Mouse (Mus musculus) forebrain, embryonic 13.5 days (tissue): Measurements from ENCODE around the gene Armc3. TPM values are rescaled to one million over a fixed set of nuclear protein-coding genes. Genes with fewer than 3 reads are reported as not detected.
A peak's percentile ranks its signal among the peaks of the same experiment; 100 is the strongest.

Experiments
- ATAC-seq: fragments of 200-750 bp; cut with Nextera tagmentation; 2 replicates; pipeline ENCODE4 v1.8.0; 2017
- H3K27ac ChIP-seq: fragments of 300-500 bp; sonication (generic); 2 replicates; pipeline ENCODE4 v1.5.1; 2015; ENCODE audit warnings: inconsistent platforms, mild to moderate bottlenecking, moderate library complexity
- H3K27me3 ChIP-seq: fragments of 300-500 bp; sonication (generic); 2 replicates; pipeline ENCODE4 v1.6.1; 2015; ENCODE audit warnings: mild to moderate bottlenecking, inconsistent platforms
- H3K36me3 ChIP-seq: fragments of 300-500 bp; sonication (generic); 2 replicates; pipeline ENCODE4 v1.6.1; 2015; ENCODE audit warnings: mild to moderate bottlenecking, inconsistent platforms; ENCODE audit not compliant: poor library complexity, severe bottlenecking
- H3K4me1 ChIP-seq: fragments of 300-500 bp; sonication (generic); 2 replicates; pipeline ENCODE4 v1.6.1; 2015; ENCODE audit warnings: inconsistent platforms
- H3K4me2 ChIP-seq: fragments of 300-500 bp; sonication (generic); 2 replicates; pipeline ENCODE4 v1.6.1; 2015; ENCODE audit warnings: inconsistent platforms, mild to moderate bottlenecking, moderate library complexity
- H3K4me3 ChIP-seq: fragments of 300-500 bp; sonication (generic); 2 replicates; pipeline ENCODE4 v1.5.1; 2015; ENCODE audit warnings: mild to moderate bottlenecking, inconsistent platforms
- H3K9ac ChIP-seq: fragments of 300-500 bp; sonication (generic); 2 replicates; pipeline ENCODE4 v1.6.1; 2015; ENCODE audit warnings: mild to moderate bottlenecking, inconsistent platforms
- H3K9me3 ChIP-seq: fragments of 300-500 bp; sonication (generic); replicated peaks from 2 replicates; pipeline ENCODE4 v1.6.1; 2016; ENCODE audit warnings: inconsistent platforms
- WGBS: fragments of 180-500 bp; shearing (Covaris S2); methylation state at CpG from one replicate; pipeline ENCODE4 v1.1.7; 2015; 5-methylcytosine and 5-hydroxymethylcytosine counted together
- polyA plus RNA-seq: library from polyadenylated mRNA; unstranded; fragments of >200 nt; fragmentation: Nextera tagmentation; extraction: Ambion mirVana; gene quantifications from 2 replicates; pipeline ENCODE4 v1.2.1, GENCODE M21; 2015

Gene Armc3
- polyA plus RNA-seq, 1 experiment from 2014 or later: 0.87 TPM

DNA sequence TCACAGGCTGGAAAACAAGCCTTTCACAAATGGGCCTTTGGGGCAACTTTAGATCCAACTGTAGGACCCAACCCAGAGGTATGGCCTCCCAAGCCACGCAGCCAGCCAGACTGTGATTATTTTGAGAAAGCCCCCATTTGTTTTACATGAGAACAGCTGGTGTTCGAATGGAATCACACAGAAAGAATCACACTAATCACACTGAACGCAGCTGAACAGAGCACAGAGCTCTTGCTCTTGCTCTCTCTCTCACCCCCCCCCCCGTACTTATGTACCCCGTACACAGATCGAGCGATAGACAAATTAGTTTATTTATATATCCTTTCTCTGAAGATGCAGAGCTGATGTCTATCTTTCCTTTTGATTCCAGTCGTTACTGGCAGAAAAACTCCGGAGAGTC, 123.3 kb downstream of the Armc3 start:
- H3K4me2 ChIP-seq: no peak overlapping the region
- 67% methylated on average over 9 of the region's 9 CpGs for WGBS
- no peak overlapping the region for H3K9ac ChIP-seq
- no peak overlapping the region for H3K4me3 ChIP-seq
- H3K4me1 ChIP-seq: no peaks in the 10 kb centered on the region
- no peaks in the 10 kb centered on the region for H3K9me3 ChIP-seq
- no peaks in the 10 kb centered on the region for H3K36me3 ChIP-seq
- no peak overlapping the region for H3K27ac ChIP-seq
- H3K27me3 ChIP-seq: no peaks in the 10 kb centered on the region
- ATAC-seq: peak; percentile 45; the same call in 1 of the 2 replicates

DNA sequence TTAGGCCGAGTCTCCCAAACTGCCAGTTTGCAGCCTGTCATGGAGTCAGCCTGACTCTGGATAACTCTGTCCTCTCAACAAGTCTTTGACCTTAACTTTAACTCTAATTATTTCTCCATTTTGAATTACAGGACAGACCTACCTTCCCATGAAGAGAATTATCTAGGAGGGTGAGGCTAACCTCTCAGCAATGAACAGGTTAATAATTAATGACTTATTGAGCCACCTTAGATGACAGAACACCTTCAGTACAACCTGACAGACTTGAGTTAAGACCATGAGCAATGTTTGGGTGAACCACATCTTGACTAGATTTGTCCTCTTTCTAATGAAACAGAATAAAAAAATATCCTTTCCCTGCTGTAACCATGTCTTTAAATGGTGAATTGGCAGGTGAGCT, 127.3 kb downstream of the Armc3 start:
- H3K4me2 ChIP-seq: no peak overlapping the region
- no peak for ATAC-seq
- 73% methylated on average over 1 of the region's 1 CpGs for WGBS
- no peaks in the 10 kb centered on the region for H3K36me3 ChIP-seq
- no peak overlapping the region for H3K4me3 ChIP-seq
- H3K27me3 ChIP-seq: no peaks in the 10 kb centered on the region
- no peak overlapping the region for H3K27ac ChIP-seq
- no peaks in the 10 kb centered on the region for H3K9me3 ChIP-seq
- H3K9ac ChIP-seq: no peak overlapping the region
- H3K4me1 ChIP-seq: no peaks in the 10 kb centered on the region

DNA sequence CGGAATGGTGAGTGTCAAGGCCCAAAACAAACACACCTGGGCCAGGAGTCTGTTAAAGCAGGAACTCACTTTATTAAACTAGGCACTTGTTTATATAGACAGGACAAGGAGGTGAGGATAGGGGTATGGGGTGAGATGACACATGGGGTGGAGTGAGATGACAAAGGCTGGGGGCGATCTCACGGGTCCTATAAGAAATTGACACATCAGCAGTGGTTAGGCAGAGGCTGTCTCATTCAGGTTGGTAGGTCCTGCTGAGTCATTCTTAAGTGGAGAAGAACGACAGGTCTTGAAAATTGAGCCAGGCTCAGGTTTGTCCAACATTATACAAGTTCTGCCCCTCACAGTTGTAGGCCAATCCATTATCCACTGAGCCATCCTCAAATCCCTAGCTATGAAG, 128.7 kb downstream of the Armc3 start:
- H3K4me1 ChIP-seq: no peaks in the 10 kb centered on the region
- no peak for ATAC-seq
- H3K27ac ChIP-seq: no peak overlapping the region
- no peak overlapping the region for H3K9ac ChIP-seq
- no peaks in the 10 kb centered on the region for H3K36me3 ChIP-seq
- WGBS: 85% methylated on average over 4 of the region's 4 CpGs
- no peak overlapping the region for H3K4me2 ChIP-seq
- H3K9me3 ChIP-seq: no peaks in the 10 kb centered on the region
- no peaks in the 10 kb centered on the region; the same call in 1 of the 2 replicates for H3K27me3 ChIP-seq
- H3K4me3 ChIP-seq: no peak overlapping the region

DNA sequence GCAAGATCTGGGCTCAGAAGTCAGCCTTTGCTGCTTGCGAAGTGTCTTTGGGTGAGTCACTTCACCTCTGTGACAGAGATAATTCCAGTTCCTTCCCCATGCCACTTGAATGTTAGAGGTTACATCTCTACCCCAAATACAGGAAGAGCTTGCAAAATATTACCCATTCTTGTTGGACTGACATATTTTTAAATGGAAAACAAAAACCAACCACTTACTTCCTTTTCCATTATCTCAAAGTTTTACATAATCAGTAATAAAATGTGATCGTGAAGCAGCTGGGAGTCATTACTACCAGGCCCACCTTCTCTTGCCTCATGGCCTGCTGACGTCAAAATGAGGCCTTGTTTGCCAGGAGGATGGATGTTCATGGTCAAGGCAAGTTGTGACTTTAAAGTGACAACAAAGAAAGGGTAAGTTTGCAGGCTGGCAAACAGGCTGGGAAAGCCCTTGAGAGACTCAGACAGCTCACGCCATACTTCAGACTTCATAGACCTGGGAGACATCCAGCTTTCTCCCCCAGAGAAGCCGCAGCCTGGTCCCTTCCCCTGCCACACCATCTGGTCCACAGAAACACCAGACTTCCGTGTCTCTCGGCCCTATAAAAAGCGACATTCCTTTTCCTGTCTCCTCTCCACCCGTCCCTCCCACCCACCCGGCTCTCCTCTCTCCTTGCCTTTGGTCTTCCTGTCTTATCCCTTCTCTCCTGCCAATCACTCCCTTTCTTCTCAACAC, 145.0 kb downstream of the Armc3 start:
- Histone ChIP-seq H3K4me3 (peak overlapping the region; percentile 13; the same call in 1 of the 2 replicates), H3K4me2 (peak overlapping the region; percentile 46)
- ATAC-seq: peak; percentile 57; the same call in 1 of the 2 replicates

DNA sequence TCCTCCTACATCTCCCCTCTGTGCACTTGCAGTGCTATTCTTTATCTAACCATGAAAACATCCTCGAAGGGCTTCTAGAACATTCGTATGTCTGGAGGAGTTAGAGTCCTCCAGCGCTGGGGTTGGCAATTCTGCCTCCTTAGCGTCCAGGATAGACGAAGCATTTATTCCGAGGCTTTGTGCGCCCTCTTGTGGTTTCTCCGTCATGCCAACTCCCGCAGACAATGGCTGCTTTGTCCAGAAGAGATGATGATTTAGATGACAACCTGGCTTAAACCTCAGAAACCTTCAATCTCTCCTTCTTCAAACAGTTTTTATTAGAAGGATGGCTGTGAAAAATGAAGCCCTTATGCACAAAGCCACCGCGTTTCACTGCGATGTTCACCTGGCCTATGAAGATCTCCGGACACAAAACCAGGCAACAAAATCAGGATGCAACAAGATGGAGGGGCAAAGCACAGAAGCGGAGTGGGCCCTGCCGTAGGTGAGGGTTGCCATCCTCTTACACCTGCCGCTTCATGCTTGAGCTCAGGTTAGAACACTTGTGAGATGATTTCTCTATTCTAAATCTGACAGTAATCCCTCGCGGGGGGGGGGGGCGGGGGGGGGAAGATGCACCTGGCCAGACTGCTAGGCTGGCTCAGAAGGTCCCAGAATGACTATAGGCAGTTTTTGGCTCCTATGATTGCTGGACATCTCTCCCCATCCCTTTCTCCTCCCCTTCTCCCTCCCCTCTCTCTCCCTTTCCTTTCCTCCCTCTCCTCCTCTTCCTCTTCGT, 145.7 kb downstream of the Armc3 start:
- H3K9me3 ChIP-seq: no peaks in the 10 kb centered on the region
- H3K27ac ChIP-seq: no peak overlapping the region
- ATAC-seq: peak; percentile 90
- 20% methylated on average over 18 of the region's 20 CpGs for WGBS
- H3K9ac ChIP-seq: peak overlapping the region; percentile 41; the same call in 1 of the 2 replicates
- peak overlapping the region; percentile 46 for H3K4me2 ChIP-seq
- H3K36me3 ChIP-seq: no peaks in the 10 kb centered on the region
- peaks cover 4% of the 10 kb centered on the region; the same call in 1 of the 2 replicates for H3K4me1 ChIP-seq
- H3K4me3 ChIP-seq: peak overlapping the region; percentile 13; the same call in 1 of the 2 replicates
- peaks cover 6% of the 10 kb centered on the region; the same call in 1 of the 2 replicates for H3K27me3 ChIP-seq

More for the DNA sequence above, 145.0 kb downstream of the Armc3 start:
- 51% methylated on average over 10 of the region's 10 CpGs for WGBS
- no peaks in the 10 kb centered on the region for H3K9me3 ChIP-seq
- H3K27me3 ChIP-seq: peaks cover 6% of the 10 kb centered on the region; the same call in 1 of the 2 replicates
- no peak overlapping the region for H3K9ac ChIP-seq
- H3K36me3 ChIP-seq: no peaks in the 10 kb centered on the region
- H3K27ac ChIP-seq: no peak overlapping the region
- H3K4me1 ChIP-seq: peaks cover 4% of the 10 kb centered on the region; the same call in 1 of the 2 replicates

DNA sequence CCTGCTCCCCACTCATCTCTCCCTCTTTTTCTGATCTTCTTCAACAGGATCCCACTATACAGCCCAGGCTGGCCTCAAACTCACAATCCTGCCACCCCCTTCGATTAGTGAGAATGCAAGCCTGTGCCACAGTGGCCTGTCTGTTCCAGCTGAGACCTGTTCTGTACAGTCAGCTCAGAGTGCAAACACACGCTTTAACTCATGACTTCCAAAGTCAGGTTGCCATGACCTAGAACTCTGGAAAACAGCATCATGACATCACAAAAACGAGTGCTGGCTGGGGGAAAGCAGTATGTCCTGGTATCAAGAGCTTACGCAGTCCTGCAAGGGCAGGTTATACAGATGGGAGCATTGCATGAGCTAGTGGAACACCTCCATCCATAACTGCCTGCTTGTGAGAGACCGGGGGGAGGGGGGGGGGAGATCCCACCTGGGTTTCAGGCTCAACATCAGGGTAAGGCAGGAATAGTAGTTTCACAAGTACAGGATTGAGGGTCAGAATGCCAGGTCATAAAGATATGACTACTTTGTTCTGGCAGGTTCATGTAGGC, 146.4 kb downstream of the Armc3 start:
- 75% methylated on average over 5 of the region's 5 CpGs for WGBS
- Histone ChIP-seq H3K27me3 (peaks cover 6% of the 10 kb centered on the region; the same call in 1 of the 2 replicates), H3K36me3 (no peaks in the 10 kb centered on the region), H3K9me3 (no peaks in the 10 kb centered on the region), H3K4me3 (no peak overlapping the region), H3K27ac (no peak overlapping the region), H3K9ac (no peak overlapping the region), H3K4me1 (peaks cover 4% of the 10 kb centered on the region; the same call in 1 of the 2 replicates), H3K4me2 (0 out of 2 replicates have a peak overlapping the region, but pooled peaks have one; percentile 46)
- peak; percentile 39 for ATAC-seq

DNA sequence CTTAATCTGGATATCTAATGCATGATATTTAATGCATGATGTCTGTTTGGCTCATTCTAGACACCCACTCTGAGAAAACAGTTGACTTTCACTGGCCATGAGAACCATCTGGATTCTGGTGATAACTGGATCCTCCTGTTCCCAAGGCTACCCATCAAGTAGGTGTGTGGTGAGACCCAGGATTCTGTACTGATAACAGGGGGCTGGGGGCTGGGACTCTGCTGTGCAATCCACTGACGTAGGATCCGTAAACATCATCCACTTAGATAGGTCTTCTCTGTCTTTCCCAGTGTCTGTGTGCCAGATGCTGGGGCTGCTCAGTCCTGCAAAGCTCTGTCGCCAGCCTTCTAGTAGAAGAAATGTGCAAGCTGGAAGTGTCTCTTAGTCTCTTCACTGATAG, 149.4 kb downstream of the Armc3 start:
- no peak for ATAC-seq
- WGBS: 91% methylated on average over 3 of the region's 3 CpGs

DNA sequence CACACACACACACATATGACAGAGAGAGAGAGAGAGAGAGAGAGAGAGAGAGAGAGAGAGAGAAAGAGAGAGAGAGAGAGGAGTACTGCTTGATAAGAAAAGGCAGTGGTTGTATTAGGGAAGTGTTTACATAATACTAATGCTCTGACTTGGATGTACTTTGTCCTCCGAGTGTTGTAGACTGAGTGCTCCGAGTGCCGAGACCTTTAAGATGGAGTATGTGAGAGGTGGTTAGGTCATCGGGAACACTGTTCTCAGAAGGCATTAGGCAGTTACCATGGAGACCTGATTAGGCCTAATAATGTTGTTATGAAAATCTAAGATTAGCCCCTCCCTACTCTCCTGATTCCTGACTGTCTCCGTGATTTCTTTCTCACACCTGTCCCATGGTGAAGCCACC, 151.1 kb downstream of the Armc3 start:
- no peak for ATAC-seq
- 84% methylated on average over 5 of the region's 5 CpGs for WGBS
- Histone ChIP-seq H3K27ac (no peak overlapping the region), H3K9ac (no peak overlapping the region), H3K4me2 (no peak overlapping the region), H3K9me3 (no peaks in the 10 kb centered on the region), H3K36me3 (no peaks in the 10 kb centered on the region), H3K27me3 (peaks cover 6% of the 10 kb centered on the region; the same call in 1 of the 2 replicates), H3K4me3 (no peak overlapping the region), H3K4me1 (no peaks in the 10 kb centered on the region)

More for the DNA sequence above, 149.4 kb downstream of the Armc3 start:
- Histone ChIP-seq H3K9ac (no peak overlapping the region), H3K36me3 (no peaks in the 10 kb centered on the region), H3K4me3 (no peak overlapping the region), H3K4me1 (peaks cover 4% of the 10 kb centered on the region; the same call in 1 of the 2 replicates), H3K9me3 (no peaks in the 10 kb centered on the region), H3K27me3 (peaks cover 6% of the 10 kb centered on the region; the same call in 1 of the 2 replicates), H3K4me2 (no peak overlapping the region), H3K27ac (no peak overlapping the region)

DNA sequence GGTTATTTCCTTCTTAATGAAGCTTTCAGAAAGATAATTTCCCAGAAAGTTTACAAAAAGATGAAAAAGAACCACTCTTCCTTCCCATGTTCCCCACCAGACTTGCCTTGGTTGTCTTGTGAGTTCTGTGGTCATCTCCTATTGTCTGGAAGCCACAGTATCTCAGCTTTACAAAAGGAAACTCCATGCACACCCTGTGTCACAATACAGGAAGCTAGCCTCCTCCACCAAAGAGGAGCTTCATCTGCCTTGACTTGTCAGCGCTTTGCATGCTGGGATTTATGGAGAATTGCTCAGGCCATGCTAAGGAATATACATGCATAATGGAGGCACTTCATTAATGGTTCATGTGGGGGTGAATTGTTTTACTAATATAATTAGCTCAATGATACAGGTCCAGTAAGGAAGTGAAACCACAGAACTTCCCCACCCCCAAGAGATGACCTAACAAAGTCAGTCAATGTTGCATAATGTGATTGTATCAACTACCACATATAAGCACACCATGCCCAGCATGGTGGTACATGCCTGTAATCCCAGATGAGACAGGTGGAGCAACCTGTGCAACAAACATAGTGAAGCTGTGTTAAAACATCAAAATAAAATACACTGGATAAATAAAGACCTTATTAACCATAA, 152.6 kb downstream of the Armc3 start:
- no peaks in the 10 kb centered on the region for H3K9me3 ChIP-seq
- H3K4me1 ChIP-seq: no peaks in the 10 kb centered on the region
- H3K27me3 ChIP-seq: no peaks in the 10 kb centered on the region
- no peak overlapping the region for H3K4me3 ChIP-seq
- no peak for ATAC-seq
- WGBS: 92% methylated on average over 1 of the region's 1 CpGs
- H3K4me2 ChIP-seq: no peak overlapping the region
- no peak overlapping the region for H3K9ac ChIP-seq
- no peak overlapping the region for H3K27ac ChIP-seq
- H3K36me3 ChIP-seq: no peaks in the 10 kb centered on the region

DNA sequence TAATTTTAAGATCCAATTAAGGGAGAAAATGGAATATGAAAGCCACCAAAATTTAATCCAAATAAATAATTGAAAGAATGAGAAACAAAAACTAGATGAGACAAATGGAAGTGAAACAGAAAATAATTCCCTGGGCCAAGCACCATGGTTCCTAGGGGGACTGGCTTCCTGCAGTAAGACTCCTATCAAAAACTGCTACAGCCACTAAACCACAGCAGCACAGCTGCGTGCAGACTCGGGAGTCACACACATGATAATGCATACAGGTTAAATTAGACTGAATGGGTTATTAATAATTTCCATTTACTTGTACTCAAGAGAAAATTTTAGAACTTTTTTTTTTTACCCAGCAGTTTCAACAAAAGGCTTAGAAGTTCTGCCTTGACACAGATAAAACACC, 154.1 kb downstream of the Armc3 start:
- Histone ChIP-seq H3K9ac (no peak overlapping the region), H3K36me3 (no peaks in the 10 kb centered on the region), H3K27ac (no peak overlapping the region), H3K4me3 (no peak overlapping the region), H3K4me2 (no peak overlapping the region), H3K4me1 (no peaks in the 10 kb centered on the region), H3K9me3 (no peaks in the 10 kb centered on the region), H3K27me3 (no peaks in the 10 kb centered on the region)
- ATAC-seq: no peak
- WGBS: 92% methylated on average over 2 of the region's 2 CpGs
